Mouse (Mus musculus) erythroblast, embryonic 14.5 days (primary cell): ENCODE measurements around the gene Olfr665.
"Not testable (repeated sequence)": the region's sequence is repeated elsewhere in the genome, so short reads cannot be mapped to it uniquely, and the experiment has no call there.

Experiments
- GATA1 ChIP-seq: IDR thresholded peaks from 2 replicates; pipeline ENCODE4 v1.6.1; 2012; ENCODE audit warnings: low read length, inconsistent platforms, mixed read lengths
- TAL1 ChIP-seq: IDR thresholded peaks from 3 replicates; pipeline ENCODE4 v1.6.1; 2012; ENCODE audit warnings: low read length, inconsistent platforms, mixed read lengths

DNA sequence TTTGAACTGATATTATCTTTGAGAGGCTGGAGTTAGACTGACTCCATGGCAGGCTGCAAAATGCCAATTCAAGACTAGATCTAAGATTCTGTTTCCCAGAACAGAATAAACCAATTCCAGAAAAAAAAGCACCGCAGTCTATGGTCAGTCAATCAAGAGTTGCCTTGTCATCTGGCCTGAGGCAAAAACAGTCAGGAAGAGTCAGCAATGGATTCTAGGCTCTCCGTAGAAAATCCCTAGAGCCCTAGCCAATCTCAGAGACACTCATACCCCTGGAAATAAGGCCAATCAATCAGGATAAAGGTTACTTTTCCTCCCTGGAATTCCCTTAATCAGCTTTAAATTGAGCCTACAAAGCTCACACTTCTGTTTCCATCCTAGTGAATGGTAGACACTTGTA lies 26.3 kb upstream of the Olfr665 start:
- not testable (repeated sequence) for TF ChIP-seq GATA1, TAL1
